Mouse (Mus musculus) forebrain, postnatal 0 days (tissue): ENCODE data around the gene Stab2. TPM values are rescaled to one million over a fixed set of nuclear protein-coding genes. Genes with fewer than 3 reads are reported as not detected.

Experiments used
- ATAC-seq: fragments of 200-750 bp; cut with Nextera tagmentation; 2 replicates; pipeline ENCODE4 v1.8.0; 2017; ENCODE audit warnings: mild to moderate bottlenecking, moderate library complexity
- DNase-seq: peaks from one replicate; pipeline ENCODE4 v3.0.0-alpha.2; 2015
- H3K27ac ChIP-seq: fragments of 300-500 bp; sonication (generic); 2 replicates; pipeline ENCODE4 v1.5.1; 2014; ENCODE audit warnings: low read depth, mild to moderate bottlenecking, antibody characterized with exemption, low read length, moderate library complexity, mixed read lengths
- H3K27me3 ChIP-seq: fragments of 300-500 bp; sonication (generic); 2 replicates; pipeline ENCODE4 v1.6.1; 2014; ENCODE audit warnings: mild to moderate bottlenecking, low read length, mixed read lengths; ENCODE audit not compliant: insufficient read depth
- H3K36me3 ChIP-seq: fragments of 300-500 bp; sonication (generic); 2 replicates; pipeline ENCODE4 v1.6.1; 2014; ENCODE audit warnings: mild to moderate bottlenecking, moderate library complexity; ENCODE audit not compliant: insufficient read depth
- H3K4me1 ChIP-seq: fragments of 300-500 bp; sonication (generic); 2 replicates; pipeline ENCODE4 v1.6.1; 2014; ENCODE audit warnings: antibody characterized with exemption; ENCODE audit not compliant: insufficient read depth
- H3K4me2 ChIP-seq: fragments of 300-500 bp; sonication (generic); 2 replicates; pipeline ENCODE4 v1.6.1; 2014; ENCODE audit warnings: low read depth, mild to moderate bottlenecking, moderate library complexity
- H3K4me3 ChIP-seq: fragments of 300-500 bp; sonication (generic); 2 replicates; pipeline ENCODE4 v1.5.1; 2014; ENCODE audit warnings: low read depth, low read length, mixed read lengths
- H3K9ac ChIP-seq: fragments of 300-500 bp; sonication (generic); 2 replicates; pipeline ENCODE4 v1.6.1; 2014; ENCODE audit warnings: mild to moderate bottlenecking
- H3K9me3 ChIP-seq: fragments of 300-500 bp; sonication (generic); 2 replicates; pipeline ENCODE4 v1.6.1; 2016; ENCODE audit warnings: low read length
- CTCF ChIP-seq: sonication (generic); IDR thresholded peaks from 2 replicates; pipeline ENCODE4 v1.5.1; 2016; ENCODE audit warnings: antibody characterized with exemption, control low read depth, low read depth
- whole genome bisulfite sequencing: fragments of 180-500 bp; shearing (Covaris S2); extraction: QIAGEN DNeasy Blood & Tissue Kit; methylation state at CpG from one replicate; pipeline ENCODE4 v1.1.7; 2014; 5-methylcytosine and 5-hydroxymethylcytosine counted together
- polyA plus RNA-seq: library from polyadenylated mRNA; unstranded; fragments of >200 nt; fragmentation: Nextera tagmentation; extraction: Ambion mirVana; gene quantifications from 2 replicates; pipeline ENCODE4 v1.2.1, GENCODE M21; 2015
- total RNA-seq: library from RNA; depleted of rRNA; stranded (reverse); fragments of >200 nt; gene quantifications from 2 replicates; pipeline ENCODE4 v1.2.3, GENCODE M21; 2014; rRNA removed

Stab2 gene
- total and polyA plus RNA-seq, 2 experiments from 2014 or later = 0.08 to 0.19 TPM

- H3K4me2 ChIP-seq = no peak overlapping the region
- no peaks in the 10 kb centered on the region for H3K36me3 ChIP-seq
- no peak overlapping the region for H3K27ac ChIP-seq
- H3K9me3 ChIP-seq = no peaks in the 10 kb centered on the region
- no peak overlapping the region for H3K4me3 ChIP-seq
- no peak for TF ChIP-seq CTCF
- WGBS = 88% methylated on average over 7 of the region's 7 CpGs
- no peaks in the 10 kb centered on the region; the same call in 1 of the 2 replicates for H3K4me1 ChIP-seq
- no peak overlapping the region for H3K9ac ChIP-seq
- no peaks in the 10 kb centered on the region for H3K27me3 ChIP-seq
- no peak for DNase-seq
- no peak for ATAC-seq
These were observed 216.2 kb downstream of the Stab2 start for GRCm38 (mm10) chr10:86791507-86792184.

Other genes starting within 250 kb of the Stab2 start
- gene Gm49358, start 244.1 kb downstream of the Stab2 start, total RNA-seq = 8.1 and 14.7 TPM in 2 replicates
- gene Gm49358, start 244.1 kb downstream of the Stab2 start, polyA plus RNA-seq = not detected in 2 replicates
- gene Nt5dc3, start 229.0 kb downstream of the Stab2 start, total RNA-seq = 30.2 and 42.2 TPM in 2 replicates
- 7.2 and 9.3 TPM in 2 replicates for gene Nt5dc3, start 229.0 kb downstream of the Stab2 start, polyA plus RNA-seq
- gene 1700113H08Rik, start 50.0 kb upstream of the Stab2 start, total RNA-seq = not detected in 2 replicates
- gene 1700113H08Rik, start 50.0 kb upstream of the Stab2 start, polyA plus RNA-seq = 0.27 and 0.30 TPM in 2 replicates